Mouse (Mus musculus): ENCODE measurements at regions not wholly inside any gene's neighbourhood (a gene's known extent, or its start where the extent isn't known, plus 50 kb on each side); places are given as distances from the start of the nearest gene placed in this dataset.
"Not testable (repeated sequence)": the region's sequence is repeated elsewhere in the genome, so short reads cannot be mapped to it uniquely, and the experiment has no call there.

GRCm38 (mm10) chr1:44331732-44332131, 113.0 kb upstream of the Mettl21e start:
- POLR2A ChIA-PET: interaction anchor here in 2 of 4 experiments (0.6 to 1.3 kb wide), 2 partner anchors 63 to 212 kb away, joined by 3 read pairs; no protein-coding TSS in a partner anchor

DNA sequence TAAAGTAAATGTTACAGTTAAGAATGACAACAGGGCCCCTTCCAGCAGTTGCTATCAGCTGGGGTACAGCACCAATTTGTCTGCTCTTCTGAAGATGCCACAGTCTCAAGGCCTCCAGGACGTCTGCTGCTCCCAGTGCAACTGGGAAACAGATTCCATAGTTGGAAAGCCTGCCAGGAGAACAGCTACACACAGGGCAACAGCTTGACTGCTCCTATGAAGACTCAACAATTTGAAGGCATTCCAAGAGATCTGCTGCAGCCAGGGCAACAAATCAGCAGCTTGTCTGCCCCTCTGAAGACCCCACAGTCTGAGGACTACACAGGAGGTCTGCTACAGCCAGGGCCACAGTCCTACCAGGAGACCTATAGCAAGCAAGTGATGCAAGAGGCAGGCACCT, 106.7 kb upstream of the Mettl21e start:
- ChIA-PET POLR2A (no interaction called here), CTCF (interaction anchor here in 1 of 4 experiments (0.6 kb wide), 1 partner anchor 114 kb away, joined by 5 read pairs; no protein-coding TSS in a partner anchor)

More at GRCm38 (mm10) chr1:44331732-44332131, 113.0 kb upstream of the Mettl21e start:
- CTCF ChIA-PET: not testable (repeated sequence)
